Mouse (Mus musculus) MEL (cell line): ENCODE measurements around the gene Spcs3. TPM values are rescaled to one million over a fixed set of nuclear protein-coding genes. Genes with fewer than 3 reads are reported as not detected.

ENCODE experiments used
- DNase-seq: peaks from one replicate; pipeline ENCODE4 v3.0.0; 2011; ENCODE audit warnings: low read depth, low spot score
- H3K27ac ChIP-seq: 2 replicates; pipeline ENCODE4 v1.5.1; 2012; ENCODE audit warnings: low read depth, mild to moderate bottlenecking, control low read depth, low read length, moderate library complexity; ENCODE audit not compliant: control insufficient read depth
- H3K27me3 ChIP-seq, 2 experiments: fragments of 150-350 bp in 1 of 2; sonication (generic) in 1 of 2; 2 replicates each; pipeline ENCODE4 v1.6.1; 2012; ENCODE audit warnings: low read length in 2 of 2, mild to moderate bottlenecking in 2 of 2, improper control_type of control experiment in 1 of 2, moderate library complexity in 1 of 2; ENCODE audit not compliant: insufficient read depth in 2 of 2, control insufficient read depth in 1 of 2
- H3K36me3 ChIP-seq, 2 experiments: 2 replicates each; pipeline ENCODE4 v1.6.1; 2012 to 2014; ENCODE audit warnings: low read length in 2 of 2, improper control_type of control experiment in 1 of 2, inconsistent platforms in 1 of 2, mild to moderate bottlenecking in 1 of 2; ENCODE audit not compliant: insufficient read depth in 2 of 2, control insufficient read depth in 1 of 2
- H3K4me1 ChIP-seq, 2 experiments: fragments of 150-350 bp in 1 of 2; sonication (generic) in 1 of 2; 2 replicates each; pipeline ENCODE4 v1.6.1; 2012; ENCODE audit warnings: low read length in 2 of 2, improper control_type of control experiment in 1 of 2, mild to moderate bottlenecking in 1 of 2; ENCODE audit not compliant: insufficient read depth in 2 of 2, control insufficient read depth in 1 of 2
- H3K4me3 ChIP-seq, 2 experiments: fragments of 150-350 bp in 1 of 2; sonication (generic) in 1 of 2; 2 replicates each; pipeline ENCODE4 v1.5.1; 2012; ENCODE audit warnings: low read depth in 2 of 2, low read length in 2 of 2, mild to moderate bottlenecking in 2 of 2, moderate library complexity in 2 of 2, control low read depth in 1 of 2, improper control_type of control experiment in 1 of 2; ENCODE audit not compliant: control insufficient read depth in 1 of 2, insufficient read depth in 1 of 2
- H3K79me2 ChIP-seq: 2 replicates; pipeline ENCODE4 v1.6.1; 2012; ENCODE audit warnings: mild to moderate bottlenecking, low read length, moderate library complexity; ENCODE audit not compliant: control insufficient read depth, poor library complexity, insufficient read depth
- H3K9ac ChIP-seq: 2 replicates; pipeline ENCODE4 v1.6.1; 2012; ENCODE audit warnings: low read depth, mild to moderate bottlenecking, control low read depth, low read length, moderate library complexity; ENCODE audit not compliant: control insufficient read depth, poor library complexity, severe bottlenecking
- H3K9me3 ChIP-seq: fragments of 150-350 bp; sonication (generic); replicated peaks from 2 replicates; pipeline ENCODE4 v1.6.1; 2012; ENCODE audit warnings: mild to moderate bottlenecking, low read length, improper control_type of control experiment, moderate library complexity; ENCODE audit not compliant: insufficient read depth
- BHLHE40 ChIP-seq: IDR thresholded peaks from 2 replicates; pipeline ENCODE4 v1.6.1; 2012; ENCODE audit warnings: low read depth, mild to moderate bottlenecking, inconsistent platforms, low read length, improper control_type of control experiment, borderline replicate concordance
- CHD1 ChIP-seq: IDR thresholded peaks from 2 replicates; pipeline ENCODE4 v1.6.1; 2012; ENCODE audit warnings: low read depth, mild to moderate bottlenecking, inconsistent platforms, low read length, improper control_type of control experiment
- CTCF ChIP-seq, 3 experiments: IDR thresholded peaks in 2 of 3; conservative IDR thresholded peaks in 1 of 3; 2 replicates each; pipeline ENCODE4 v1.5.1; 2011 to 2012; ENCODE audit warnings: low read length in 3 of 3, low read depth in 2 of 3, mild to moderate bottlenecking in 2 of 3, improper control_type of control experiment in 1 of 3, inconsistent platforms in 1 of 3, mixed read lengths in 1 of 3, moderate library complexity in 1 of 3; ENCODE audit not compliant: control insufficient read depth in 1 of 3, insufficient read depth in 1 of 3, poor library complexity in 1 of 3, severe bottlenecking in 1 of 3
- ELF1 ChIP-seq: IDR thresholded peaks from 2 replicates; pipeline ENCODE4 v1.6.1; 2014; ENCODE audit warnings: low read depth, mild to moderate bottlenecking, inconsistent platforms, low read length, improper control_type of control experiment, moderate library complexity
- EP300 ChIP-seq, 2 experiments: IDR thresholded peaks; 2 replicates each; pipeline ENCODE4 v1.6.1; 2011; ENCODE audit warnings: improper control_type of control experiment in 2 of 2, low read length in 2 of 2, low read depth in 1 of 2, mild to moderate bottlenecking in 1 of 2
- ETS1 ChIP-seq: IDR thresholded peaks from 2 replicates; pipeline ENCODE4 v1.6.1; 2012; ENCODE audit warnings: low read depth, mild to moderate bottlenecking, inconsistent platforms, low read length, improper control_type of control experiment, moderate library complexity
- GATA1 ChIP-seq: IDR thresholded peaks from 2 replicates; pipeline ENCODE4 v1.6.1; 2011; ENCODE audit warnings: low read depth, low read length, improper control_type of control experiment
- JUND ChIP-seq: IDR thresholded peaks from 2 replicates; pipeline ENCODE4 v1.6.1; 2011; ENCODE audit warnings: low read depth, mild to moderate bottlenecking, improper control_type of control experiment, low read length
- MAFK ChIP-seq: IDR thresholded peaks from 2 replicates; pipeline ENCODE4 v1.6.1; 2011; ENCODE audit warnings: low read depth, mild to moderate bottlenecking, low read length, improper control_type of control experiment, borderline replicate concordance
- MAX ChIP-seq: IDR thresholded peaks from 2 replicates; pipeline ENCODE4 v1.6.1; 2011; ENCODE audit warnings: low read length, improper control_type of control experiment
- MAZ ChIP-seq: IDR thresholded peaks from 2 replicates; pipeline ENCODE4 v1.6.1; 2012; ENCODE audit warnings: low read depth, mild to moderate bottlenecking, inconsistent platforms, low read length, improper control_type of control experiment
- MEF2A ChIP-seq: IDR thresholded peaks from 2 replicates; pipeline ENCODE4 v1.6.1; 2014; ENCODE audit warnings: low read depth, mild to moderate bottlenecking, inconsistent platforms, low read length, improper control_type of control experiment; ENCODE audit not compliant: poor library complexity, insufficient replicate concordance, severe bottlenecking; ENCODE audit errors: extremely low read depth
- MXI1 ChIP-seq: IDR thresholded peaks from 2 replicates; pipeline ENCODE4 v1.6.1; 2011; ENCODE audit warnings: mild to moderate bottlenecking, low read depth, low read length, improper control_type of control experiment
- MYB ChIP-seq: IDR thresholded peaks from 2 replicates; pipeline ENCODE4 v1.6.1; 2011; ENCODE audit warnings: mild to moderate bottlenecking, low read depth, low read length, improper control_type of control experiment
- MYC ChIP-seq: IDR thresholded peaks from 2 replicates; pipeline ENCODE4 v1.6.1; 2011; ENCODE audit warnings: low read depth, mild to moderate bottlenecking, low read length, improper control_type of control experiment, moderate library complexity
- NELFE ChIP-seq: IDR thresholded peaks from 2 replicates; pipeline ENCODE4 v1.6.1; 2011; ENCODE audit warnings: low read depth, low read length, improper control_type of control experiment
- NRF1 ChIP-seq: IDR thresholded peaks from 2 replicates; pipeline ENCODE4 v1.6.1; 2014; ENCODE audit warnings: low read depth, mild to moderate bottlenecking, inconsistent platforms, low read length, improper control_type of control experiment, moderate library complexity; ENCODE audit not compliant: poor library complexity, insufficient read depth, severe bottlenecking
- POLR2A ChIP-seq, 2 experiments: IDR thresholded peaks; 2 replicates each; pipeline ENCODE4 v1.6.1; 2011 to 2012; ENCODE audit warnings: low read length in 2 of 2, mild to moderate bottlenecking in 2 of 2, control low read depth in 1 of 2, improper control_type of control experiment in 1 of 2, low read depth in 1 of 2, moderate library complexity in 1 of 2; ENCODE audit not compliant: control insufficient read depth in 1 of 2, insufficient read depth in 1 of 2, poor library complexity in 1 of 2
- POLR2AphosphoS2 ChIP-seq: IDR thresholded peaks from 2 replicates; pipeline ENCODE4 v1.6.1; 2011; ENCODE audit warnings: low read length, improper control_type of control experiment
- POLR2AphosphoS5 ChIP-seq: IDR thresholded peaks from 2 replicates; pipeline ENCODE4 v1.6.1; 2012; ENCODE audit warnings: low read depth, borderline replicate concordance, mild to moderate bottlenecking, inconsistent platforms, low read length, moderate library complexity, mixed read lengths
- RCOR1 ChIP-seq: IDR thresholded peaks from 2 replicates; pipeline ENCODE4 v1.6.1; 2012; ENCODE audit warnings: low read depth, mild to moderate bottlenecking, inconsistent platforms, low read length, improper control_type of control experiment
- SIN3A ChIP-seq: IDR thresholded peaks from 2 replicates; pipeline ENCODE4 v1.6.1; 2012; ENCODE audit warnings: low read length, improper control_type of control experiment, inconsistent platforms
- TCF12 ChIP-seq: IDR thresholded peaks from 2 replicates; pipeline ENCODE4 v1.6.1; 2014; ENCODE audit warnings: low read depth, mild to moderate bottlenecking, inconsistent platforms, low read length, improper control_type of control experiment, moderate library complexity
- UBTF ChIP-seq: IDR thresholded peaks from 2 replicates; pipeline ENCODE4 v1.6.1; 2012; ENCODE audit warnings: low read depth, mild to moderate bottlenecking, inconsistent platforms, low read length, improper control_type of control experiment, moderate library complexity, borderline replicate concordance; ENCODE audit not compliant: insufficient read depth
- USF1 ChIP-seq: IDR thresholded peaks from 2 replicates; pipeline ENCODE4 v1.6.1; 2014; ENCODE audit warnings: low read depth, mild to moderate bottlenecking, inconsistent platforms, low read length, improper control_type of control experiment, moderate library complexity
- USF2 ChIP-seq, 2 experiments: IDR thresholded peaks; 2 replicates each; pipeline ENCODE4 v1.6.1; 2011 to 2012; ENCODE audit warnings: improper control_type of control experiment in 2 of 2, low read length in 2 of 2, borderline replicate concordance in 1 of 2, inconsistent platforms in 1 of 2, low read depth in 1 of 2, mild to moderate bottlenecking in 1 of 2; ENCODE audit not compliant: insufficient read depth in 1 of 2
- ZC3H11A ChIP-seq: IDR thresholded peaks from 2 replicates; pipeline ENCODE4 v1.6.1; 2012; ENCODE audit warnings: low read depth, mild to moderate bottlenecking, inconsistent platforms, low read length, improper control_type of control experiment
- ZKSCAN1 ChIP-seq: IDR thresholded peaks from 2 replicates; pipeline ENCODE4 v1.6.1; 2012; ENCODE audit warnings: low read depth, mild to moderate bottlenecking, inconsistent platforms, low read length, improper control_type of control experiment, moderate library complexity
- ZNF384 ChIP-seq: IDR thresholded peaks from 2 replicates; pipeline ENCODE4 v1.6.1; 2012; ENCODE audit warnings: low read depth, mild to moderate bottlenecking, inconsistent platforms, low read length, improper control_type of control experiment
- polyA plus RNA-seq, 2 experiments: library from polyadenylated mRNA; stranded (reverse) in 1 of 2; unstranded in 1 of 2; fragments of >175 nt in 1 of 2; fragments of >200 nt in 1 of 2; gene quantifications; 2 replicates each; pipeline versions ENCODE4 v1.2.1 to v1.2.4; 2012; ENCODE audit warnings: low replicate concordance in 2 of 2, low read depth in 1 of 2; ENCODE audit not compliant: insufficient read length in 2 of 2, insufficient read depth in 1 of 2, missing spikeins in 1 of 2
- total RNA-seq: library from RNA; depleted of rRNA; stranded (reverse); fragments of 300-350 nt; gene quantifications from 2 replicates; pipeline ENCODE4 v1.2.3, GENCODE M21; 2012

Gene Spcs3
- total and polyA plus RNA-seq, 3 experiments, result 69.0 to 140 (median 78.0) TPM

DNA sequence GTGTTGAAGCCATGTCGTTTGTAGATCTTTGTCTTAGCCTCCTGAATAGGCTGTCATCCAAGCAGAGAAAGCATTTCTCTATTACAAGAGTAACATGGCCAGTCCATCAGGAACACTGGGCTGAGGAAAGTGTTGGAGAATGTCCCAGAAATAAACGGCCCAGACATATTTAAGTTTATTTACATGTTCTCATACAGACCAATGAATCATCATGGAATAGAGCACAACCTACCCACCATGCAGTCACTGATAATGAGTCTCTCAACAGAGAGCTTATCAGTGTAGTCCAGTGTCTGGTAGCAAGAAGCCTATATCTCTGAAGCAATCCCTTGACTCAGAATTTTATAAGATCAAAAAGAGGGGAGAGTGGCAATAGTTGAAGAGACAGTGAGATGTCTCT, 24.7 kb downstream of the Spcs3 start:
- Histone ChIP-seq H3K9ac (no peak overlapping the region), H3K27me3 (no peaks in the 10 kb centered on the region), H3K4me1 (peaks cover 5 to 13% of the 10 kb centered on the region in 2 experiments), H3K79me2 (no peaks in the 10 kb centered on the region), H3K27ac (no peak overlapping the region), H3K36me3 (peaks cover 0 to 14% of the 10 kb centered on the region in 2 experiments; a peak in 2 of 4 replicates), H3K9me3 (no peaks in the 10 kb centered on the region), H3K4me3 (no peak overlapping the region)
- DNase-seq, result peak; percentile 35
- TF ChIP-seq SIN3A, result 0 out of 2 replicates have a peak, but pooled peaks have one; percentile 27
- no peak for TF ChIP-seq JUND
- TF ChIP-seq EP300 (IDR thresholded peaks at IDR 0.05; ENCODE audit: low read depth in 1 of 2, low read length in 2 of 2), result peak; percentile 52 to 67; a peak in 3 of 4 replicates
- no peak for TF ChIP-seq USF1
- peak; percentile 76 for TF ChIP-seq GATA1
- TF ChIP-seq RCOR1, result 0 out of 2 replicates have a peak, but pooled peaks have one; percentile 10
- TF ChIP-seq ETS1, result peak; percentile 41; the same call in 1 of the 2 replicates
- TF ChIP-seq MYC, result no peak
- peak; percentile 74 for TF ChIP-seq TCF12
- no peak for TF ChIP-seq CTCF (IDR thresholded peaks at IDR 0.05 in 2 of 3, conservative IDR thresholded peaks at IDR 0.05 in 1 of 3; ENCODE audit: control insufficient read depth in 1 of 3, insufficient read depth in 1 of 3, low read depth in 2 of 3, low read length in 3 of 3, poor library complexity in 1 of 3, severe bottlenecking in 1 of 3)
- TF ChIP-seq ZC3H11A, result no peak
- TF ChIP-seq POLR2A (IDR thresholded peaks at IDR 0.05; ENCODE audit: control insufficient read depth in 1 of 2, insufficient read depth in 1 of 2, low read depth in 1 of 2, low read length in 2 of 2, poor library complexity in 1 of 2), result no peak
- no peak for TF ChIP-seq POLR2AphosphoS5
- no peak for TF ChIP-seq MXI1
- no peak for TF ChIP-seq MAX
- no peak for TF ChIP-seq NRF1
- TF ChIP-seq NELFE, result no peak
- TF ChIP-seq, all 39 proteins: peak for 6

DNA sequence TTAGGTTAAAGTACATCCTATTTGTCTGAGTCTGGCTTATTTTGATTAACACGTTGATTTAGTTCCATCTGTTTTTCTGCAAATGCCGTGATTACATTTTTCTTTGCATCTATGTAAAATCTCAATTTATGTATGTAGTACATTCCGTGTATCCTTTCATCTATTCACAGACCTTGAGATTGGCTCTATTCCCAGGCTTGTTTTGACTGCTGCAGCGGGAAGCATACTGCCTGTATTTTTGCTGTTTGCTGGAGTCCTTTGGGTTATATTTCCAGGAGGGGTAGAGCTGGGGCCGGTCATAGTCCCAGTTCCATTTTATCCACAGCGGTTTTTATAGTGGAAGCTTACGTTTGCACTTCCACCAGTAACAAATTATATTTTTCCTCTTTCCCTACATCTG, 26.7 kb downstream of the Spcs3 start:
- Histone ChIP-seq H3K27ac (no peak overlapping the region), H3K4me3 (no peak overlapping the region), H3K9me3 (no peaks in the 10 kb centered on the region), H3K79me2 (no peaks in the 10 kb centered on the region), H3K4me1 (peaks cover 5 to 9% of the 10 kb centered on the region in 2 experiments), H3K9ac (no peak overlapping the region), H3K36me3 (peaks cover 0 to 12% of the 10 kb centered on the region in 2 experiments; a peak in 2 of 4 replicates), H3K27me3 (no peaks in the 10 kb centered on the region)
- TF ChIP-seq ZNF384 (no peak), JUND (no peak), MYC (no peak), ZKSCAN1 (no peak), BHLHE40 (no peak), MYB (no peak), POLR2AphosphoS5 (no peak), MAFK (no peak), CHD1 (no peak), ELF1 (no peak), MXI1 (no peak), USF2 (IDR thresholded peaks at IDR 0.05; ENCODE audit: borderline replicate concordance in 1 of 2, insufficient read depth in 1 of 2, low read depth in 1 of 2, low read length in 2 of 2) (no peak), ZC3H11A (no peak), MAZ (no peak), MEF2A (no peak), MAX (no peak), UBTF (no peak), POLR2AphosphoS2 (no peak)
- DNase-seq, result no peak
